Mouse (Mus musculus) stomach, postnatal 0 days (tissue): ENCODE data around the gene B4gat1.

Experiments used
- CTCF ChIP-seq: IDR thresholded peaks from 2 replicates; pipeline ENCODE4 v1.5.1; 2016; ENCODE audit warnings: antibody characterized with exemption, low read depth, mild to moderate bottlenecking, moderate library complexity
- EP300 ChIP-seq: optimal IDR thresholded peaks from 2 replicates; pipeline ENCODE3; 2016; ENCODE audit warnings: antibody characterized with exemption

DNA sequence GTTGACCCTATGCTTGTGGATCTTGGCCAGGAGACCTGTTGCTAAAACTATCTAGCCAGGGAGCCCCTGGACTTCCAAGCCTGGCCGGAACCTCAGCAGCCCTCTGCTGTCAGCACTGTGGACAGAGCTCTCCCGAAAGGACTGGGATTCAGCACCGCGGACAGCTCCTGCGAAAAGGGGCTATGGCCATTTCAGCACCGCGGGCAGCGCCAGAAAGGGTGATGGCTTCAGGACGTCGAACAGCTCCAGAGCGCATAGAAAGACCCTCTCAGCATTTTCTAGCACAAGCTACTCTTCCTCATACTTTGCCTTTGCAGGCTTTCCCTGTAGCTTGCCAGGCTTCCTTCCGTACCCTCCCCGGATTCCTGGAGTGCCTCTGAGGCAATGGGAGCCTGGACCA is 49.6 kb upstream of the B4gat1 start:
- peak; percentile 50 for TF ChIP-seq CTCF
- TF ChIP-seq EP300, result no peak
